Mouse (Mus musculus): ENCODE measurements at regions not wholly inside any gene's neighbourhood (a gene's known extent, or its start where the extent isn't known, plus 50 kb on each side); places are given as distances from the start of the nearest gene placed in this dataset.

GRCm38 (mm10) chrX:39104671-39105070, 241.4 kb upstream of the Cypt15 start:
- Histone ChIP-seq H3K9ac (replicated peaks) (no peak overlapping the region), H3K36me3 (no peaks in the 10 kb centered on the region), H3K27ac (replicated peaks) (no peak overlapping the region), H3K4me1 (no peaks in the 10 kb centered on the region), H3K27me3 (no peaks in the 10 kb centered on the region), H3K4me3 (no peak overlapping the region), H3K4me2 (replicated peaks) (no peak overlapping the region), H3K9me3 (no peaks in the 10 kb centered on the region)
- ATAC-seq (replicated peaks), result no peak
- 45% methylated on average over 1 of the region's 1 CpGs for WGBS

GRCm38 (mm10) chrX:39105921-39106320, 240.1 kb upstream of the Cypt15 start:
- ATAC-seq (replicated peaks), result 0 out of 2 replicates have a peak, but pooled peaks have one; percentile 35
- no peaks in the 10 kb centered on the region for H3K4me1 ChIP-seq
- H3K27ac ChIP-seq (replicated peaks), result no peak overlapping the region
- H3K36me3 ChIP-seq, result no peaks in the 10 kb centered on the region
- H3K27me3 ChIP-seq, result no peaks in the 10 kb centered on the region
- no peak overlapping the region for H3K9ac ChIP-seq (replicated peaks)
- H3K9me3 ChIP-seq, result no peaks in the 10 kb centered on the region
- no peak overlapping the region for H3K4me2 ChIP-seq (replicated peaks)
- 13% methylated on average over 1 of the region's 1 CpGs for WGBS
- no peak overlapping the region for H3K4me3 ChIP-seq

- H3K4me2 ChIP-seq (replicated peaks), result no peak overlapping the region
- ATAC-seq (replicated peaks), result no peak
- no peaks in the 10 kb centered on the region for H3K9me3 ChIP-seq
- no peaks in the 10 kb centered on the region for H3K36me3 ChIP-seq
- H3K4me1 ChIP-seq, result no peaks in the 10 kb centered on the region
- H3K9ac ChIP-seq (replicated peaks), result no peak overlapping the region
- H3K27ac ChIP-seq (replicated peaks), result no peak overlapping the region
- H3K27me3 ChIP-seq, result no peaks in the 10 kb centered on the region
- no peak overlapping the region for H3K4me3 ChIP-seq
- 96% methylated on average over 2 of the region's 2 CpGs for WGBS
These were observed 216.7 kb upstream of the Cypt15 start for GRCm38 (mm10) chrX:39129331-39129730.
